Mouse (Mus musculus): ENCODE data around the gene Upk2. TPM values are rescaled to one million over a fixed set of nuclear protein-coding genes. Genes with fewer than 3 reads are reported as not detected.
"Not testable (repeated sequence)": the region's sequence is repeated elsewhere in the genome, so short reads cannot be mapped to it uniquely, and the experiment has no call there.

Gene Upk2
- total and polyA plus RNA-seq, 3 experiments: 0.53 TPM; not detected in 2

DNA sequence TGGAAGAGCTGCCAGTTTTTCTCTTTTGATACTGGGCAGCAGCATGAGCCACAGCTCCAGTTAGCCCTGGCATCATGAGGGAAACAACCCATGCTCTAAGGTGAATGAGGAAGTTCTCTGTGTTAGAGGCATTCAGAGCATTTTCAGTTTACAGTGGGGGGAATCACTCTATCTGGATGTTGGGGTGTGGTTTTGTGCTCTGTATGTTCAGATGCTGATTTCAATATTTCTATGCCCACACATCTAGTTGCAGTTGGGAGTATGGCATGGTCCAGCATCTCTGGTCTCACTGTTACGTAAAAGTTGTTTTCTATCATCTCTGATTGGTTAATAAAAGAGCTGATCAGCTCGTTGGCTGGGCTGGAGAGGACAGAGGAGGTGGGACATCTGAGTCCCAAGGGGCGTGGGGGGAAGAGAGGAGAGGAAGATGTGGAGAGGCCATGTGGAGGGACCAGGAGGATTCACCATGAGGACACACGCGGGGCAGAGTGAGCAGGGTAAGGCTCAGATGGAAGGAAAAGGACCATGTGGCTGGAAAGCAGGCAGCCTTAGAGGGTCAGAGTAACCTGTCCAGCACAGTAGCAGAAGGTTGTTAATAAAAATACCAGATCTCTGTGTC lies 34.4 kb downstream of the Upk2 start:
- 55% methylated on average over 5 of the region's 5 CpGs for WGBS
- no peaks in the 10 kb centered on the region for H3K79me2 ChIP-seq (replicated peaks; ENCODE audit: control insufficient read depth, insufficient read depth, low read length)
- no peak for DNase-seq
- H3K9ac ChIP-seq (ENCODE audit: low read depth, low read length): no peak overlapping the region
- no peaks in the 10 kb centered on the region for H3K27me3 ChIP-seq (ENCODE audit: control insufficient read depth, insufficient read depth, low read length)
- H3K27ac ChIP-seq: no peak overlapping the region
- H3K4me1 ChIP-seq (ENCODE audit: control insufficient read depth, insufficient read depth, low read length): peaks cover 3% of the 10 kb centered on the region
- no peaks in the 10 kb centered on the region; the same call in 1 of the 2 replicates for H3K36me3 ChIP-seq (ENCODE audit: control insufficient read depth, insufficient read depth, low read length)
- H3K4me3 ChIP-seq: no peak overlapping the region
- TF ChIP-seq CTCF (IDR thresholded peaks at IDR 0.05) (no peak), EP300 (IDR thresholded peaks at IDR 0.05; ENCODE audit: insufficient read depth, low read depth, low read length) (no peak), POLR2A (IDR thresholded peaks at IDR 0.05; ENCODE audit: insufficient read depth, low read depth, low read length) (no peak)
- intact Hi-C loops (cut with DNase I): no loop called here

GRCm38 (mm10) chr9:44419730-44420129 lies 35.0 kb downstream of the Upk2 start:
- DNase-seq; H3K9ac ChIP-seq (ENCODE audit: low read depth, low read length); H3K79me2 ChIP-seq (replicated peaks; ENCODE audit: control insufficient read depth, insufficient read depth, low read length); H3K4me3 ChIP-seq; intact Hi-C loops (cut with DNase I); H3K27me3 ChIP-seq (ENCODE audit: control insufficient read depth, insufficient read depth, low read length); H3K36me3 ChIP-seq (ENCODE audit: control insufficient read depth, insufficient read depth, low read length); H3K4me1 ChIP-seq (ENCODE audit: control insufficient read depth, insufficient read depth, low read length); H3K27ac ChIP-seq: not testable (repeated sequence)
- 91% methylated on average over 9 of the region's 9 CpGs for WGBS

DNA sequence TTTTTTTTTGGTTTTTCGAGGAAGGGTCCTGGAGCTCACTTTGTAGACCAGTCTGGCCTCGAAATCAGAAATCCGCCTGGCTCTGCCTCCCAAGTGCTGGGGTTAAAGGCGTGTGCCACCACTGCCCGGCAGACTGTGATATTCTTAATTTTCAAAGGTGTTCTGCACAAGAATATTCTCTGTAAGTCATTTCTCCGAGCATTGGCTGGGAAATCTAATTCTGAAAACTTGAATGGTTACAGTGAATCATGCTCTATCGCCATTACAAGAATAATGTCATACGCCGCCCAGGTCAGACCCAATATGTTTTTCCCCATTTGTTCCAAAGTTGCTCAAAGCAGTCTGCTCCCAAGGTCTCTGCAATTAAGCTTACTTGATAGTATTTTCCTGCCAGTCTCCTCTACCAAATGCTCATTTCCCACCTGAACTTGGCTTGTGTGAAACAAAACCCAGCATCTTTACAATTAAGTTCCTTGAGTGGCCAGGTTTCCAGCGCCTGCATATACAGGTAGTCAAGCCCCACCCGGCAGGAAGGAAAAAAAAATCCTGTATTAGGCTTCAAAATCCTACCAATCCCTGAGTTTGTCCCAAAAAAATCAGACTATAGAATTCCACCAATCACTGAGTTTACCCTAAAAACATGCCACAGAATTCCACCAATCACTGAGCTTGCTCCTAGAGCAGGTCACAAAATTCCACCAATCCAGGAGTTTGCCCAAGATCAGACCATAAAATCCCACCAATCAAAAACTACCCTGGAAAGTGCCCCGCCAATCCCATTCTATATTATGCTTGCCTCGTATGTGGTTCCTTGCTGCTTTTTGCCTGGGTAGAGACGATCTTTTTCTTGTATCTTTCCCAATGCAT lies 36.0 kb downstream of the Upk2 start, which contains the start of gene Ccdc84:
Gene Ccdc84, minus strand, starts transcription at position 51 of the 867 bp plus-strand sequence.
- H3K9ac ChIP-seq (ENCODE audit: low read depth, low read length): peak within 1 kb of the TSS; percentile 78
- no peak for TF ChIP-seq CTCF (IDR thresholded peaks at IDR 0.05)
- no peak for TF ChIP-seq EP300 (IDR thresholded peaks at IDR 0.05; ENCODE audit: insufficient read depth, low read depth, low read length)
- no peak for TF ChIP-seq POLR2A (IDR thresholded peaks at IDR 0.05; ENCODE audit: insufficient read depth, low read depth, low read length)
- WGBS: 69% methylated on average over 14 of the region's 14 CpGs
- no peaks in the 10 kb centered on the region for H3K27me3 ChIP-seq (ENCODE audit: control insufficient read depth, insufficient read depth, low read length)
- peak within 1 kb of the TSS; percentile 86 for H3K4me3 ChIP-seq
- no peaks in the 10 kb centered on the region for H3K79me2 ChIP-seq (replicated peaks; ENCODE audit: control insufficient read depth, insufficient read depth, low read length)
- intact Hi-C loops (cut with DNase I): no loop called here
- no peak for DNase-seq
- peaks cover 3% of the 10 kb centered on the region for H3K4me1 ChIP-seq (ENCODE audit: control insufficient read depth, insufficient read depth, low read length)
- peak within 1 kb of the TSS; percentile 88 for H3K27ac ChIP-seq
- H3K36me3 ChIP-seq (ENCODE audit: control insufficient read depth, insufficient read depth, low read length): no peaks in the 10 kb centered on the region; the same call in 1 of the 2 replicates

GRCm38 (mm10) chr9:44417892-44418363 lies 36.8 kb downstream of the Upk2 start:
- H3K4me1 ChIP-seq (ENCODE audit: control insufficient read depth, insufficient read depth, low read length): peaks cover 3% of the 10 kb centered on the region
- no peaks in the 10 kb centered on the region; the same call in 1 of the 2 replicates for H3K36me3 ChIP-seq (ENCODE audit: control insufficient read depth, insufficient read depth, low read length)
- peak overlapping the region; percentile 86 for H3K4me3 ChIP-seq
- no peaks in the 10 kb centered on the region for H3K79me2 ChIP-seq (replicated peaks; ENCODE audit: control insufficient read depth, insufficient read depth, low read length)
- no peaks in the 10 kb centered on the region for H3K27me3 ChIP-seq (ENCODE audit: control insufficient read depth, insufficient read depth, low read length)
- H3K9ac ChIP-seq (ENCODE audit: low read depth, low read length): peak overlapping the region; percentile 78
- peak; percentile 94 to 98 for DNase-seq
- under 1% methylated on average over 38 of the region's 38 CpGs for WGBS
- peak; percentile 98 for TF ChIP-seq CTCF (IDR thresholded peaks at IDR 0.05)
- TF ChIP-seq POLR2A (IDR thresholded peaks at IDR 0.05; ENCODE audit: insufficient read depth, low read depth, low read length): peak; percentile 78
- TF ChIP-seq EP300 (IDR thresholded peaks at IDR 0.05; ENCODE audit: insufficient read depth, low read depth, low read length): peak; percentile 49; the same call in 1 of the 2 replicates
- intact Hi-C loops (cut with DNase I): no loop called here
- H3K27ac ChIP-seq: peak overlapping the region; percentile 88

DNA sequence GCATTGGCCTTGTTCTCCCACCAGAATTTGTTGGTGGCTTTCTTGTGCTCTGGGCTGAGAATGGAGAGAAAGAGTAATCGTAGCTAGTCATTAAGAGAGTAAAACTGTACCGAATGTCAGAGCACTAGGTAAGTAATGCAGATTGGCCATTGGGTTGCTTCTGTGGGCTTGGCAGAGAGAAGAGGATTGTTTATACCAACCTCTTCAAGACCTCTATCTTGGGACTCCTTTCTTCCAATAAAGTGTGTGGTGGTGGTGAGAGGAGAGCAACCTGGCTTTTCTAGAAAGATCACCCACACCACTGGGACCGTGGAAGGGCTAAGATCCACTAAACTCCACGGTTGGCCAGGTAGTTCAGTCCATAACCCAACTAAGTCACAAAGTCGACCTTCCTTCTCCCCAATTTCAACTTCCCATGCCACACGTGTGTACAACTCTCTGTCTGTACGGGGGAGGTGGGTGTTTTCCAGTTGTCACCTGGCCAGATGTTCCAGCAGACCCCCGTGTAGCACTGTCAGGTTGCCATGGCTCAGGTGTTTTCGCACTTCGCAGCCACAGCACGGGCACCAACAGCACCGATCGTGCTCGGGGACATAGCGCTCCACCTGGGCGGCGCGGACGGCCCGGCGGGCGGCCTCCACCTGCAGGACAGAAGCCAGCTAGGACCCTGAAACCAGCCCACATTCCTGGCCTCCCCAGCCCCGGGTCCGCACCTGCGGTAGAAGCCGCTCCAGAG lies 37.5 kb downstream of the Upk2 start:
- no peaks in the 10 kb centered on the region for H3K79me2 ChIP-seq (replicated peaks; ENCODE audit: control insufficient read depth, insufficient read depth, low read length)
- H3K27me3 ChIP-seq (ENCODE audit: control insufficient read depth, insufficient read depth, low read length): no peaks in the 10 kb centered on the region
- intact Hi-C loops (cut with DNase I): no loop called here
- peak overlapping the region; percentile 88 for H3K27ac ChIP-seq
- TF ChIP-seq CTCF (IDR thresholded peaks at IDR 0.05) (no peak), POLR2A (IDR thresholded peaks at IDR 0.05; ENCODE audit: insufficient read depth, low read depth, low read length) (no peak), EP300 (IDR thresholded peaks at IDR 0.05; ENCODE audit: insufficient read depth, low read depth, low read length) (no peak)
- H3K36me3 ChIP-seq (ENCODE audit: control insufficient read depth, insufficient read depth, low read length): no peaks in the 10 kb centered on the region; the same call in none of the 2 replicates
- H3K4me1 ChIP-seq (ENCODE audit: control insufficient read depth, insufficient read depth, low read length): peaks cover 3% of the 10 kb centered on the region
- peak overlapping the region; percentile 86 for H3K4me3 ChIP-seq
- no peak for DNase-seq
- peak overlapping the region; percentile 78 for H3K9ac ChIP-seq (ENCODE audit: low read depth, low read length)
- WGBS: 6% methylated on average over 26 of the region's 26 CpGs

All from heart, adult 2 months (tissue).